Mouse (Mus musculus) myocyte (in vitro differentiated cells): ENCODE data around the gene Lrit2.

Source experiments
- CEBPB ChIP-seq: IDR thresholded peaks from 2 replicates; pipeline ENCODE4 v1.6.1; 2011; ENCODE audit warnings: mild to moderate bottlenecking, moderate library complexity; ENCODE audit not compliant: poor library complexity, insufficient read depth, severe bottlenecking
- E2F4 ChIP-seq: IDR thresholded peaks from one replicate; pipeline ENCODE4 v1.6.1; 2011; ENCODE audit warnings: mild to moderate bottlenecking, control low read depth, moderate library complexity; ENCODE audit not compliant: insufficient read depth
- MAX ChIP-seq: IDR thresholded peaks from one replicate; pipeline ENCODE4 v1.6.1; 2011; ENCODE audit warnings: low read depth, mild to moderate bottlenecking, control low read depth
- MYOG ChIP-seq, 3 experiments: IDR thresholded peaks; one replicate each; pipeline ENCODE4 v1.6.1; 2011; ENCODE audit warnings: control low read depth in 2 of 3, low read depth in 2 of 3, mild to moderate bottlenecking in 2 of 3; ENCODE audit not compliant: insufficient read length in 2 of 3, control insufficient read depth in 1 of 3, insufficient read depth in 1 of 3
- POLR2A ChIP-seq: IDR thresholded peaks from one replicate; pipeline ENCODE4 v1.6.1; 2011; ENCODE audit warnings: low read depth, mild to moderate bottlenecking, control low read depth, moderate library complexity; ENCODE audit not compliant: insufficient read length
- POLR2AphosphoS2 ChIP-seq: IDR thresholded peaks from one replicate; pipeline ENCODE4 v1.6.1; 2011; ENCODE audit warnings: low read depth, control low read depth; ENCODE audit not compliant: insufficient read length
- REST ChIP-seq: IDR thresholded peaks from one replicate; pipeline ENCODE4 v1.6.1; 2011; ENCODE audit warnings: mild to moderate bottlenecking, control low read depth, moderate library complexity; ENCODE audit not compliant: insufficient read depth, insufficient read length
- SRF ChIP-seq: IDR thresholded peaks from one replicate; pipeline ENCODE4 v1.6.1; 2011; ENCODE audit warnings: low read depth; ENCODE audit not compliant: control insufficient read depth, insufficient read length
- TCF12 ChIP-seq: IDR thresholded peaks from one replicate; pipeline ENCODE4 v1.6.1; 2011; ENCODE audit warnings: mild to moderate bottlenecking, control low read depth; ENCODE audit not compliant: poor library complexity, insufficient read depth, severe bottlenecking
- USF1 ChIP-seq: IDR thresholded peaks from one replicate; pipeline ENCODE4 v1.6.1; 2011; ENCODE audit warnings: low read depth, mild to moderate bottlenecking, control low read depth, moderate library complexity

DNA sequence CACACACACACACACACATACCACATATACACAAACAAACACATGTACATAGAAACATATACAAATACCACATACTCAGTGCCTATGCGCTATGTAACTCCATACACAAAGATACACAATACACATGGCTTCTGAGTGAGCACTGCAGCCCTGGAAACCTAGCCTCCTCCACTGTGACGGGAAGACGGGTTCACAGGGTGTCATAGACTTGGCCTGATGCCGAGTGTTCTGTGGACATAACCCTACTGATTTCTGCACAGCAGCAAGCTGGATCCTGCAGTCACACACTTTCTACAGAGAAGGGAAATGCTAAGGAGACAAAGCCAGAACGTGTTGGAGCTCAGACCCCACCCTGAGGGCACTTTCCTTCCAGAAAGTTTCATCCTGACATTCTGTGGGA lies 37.0 kb downstream of the Lrit2 start:
- TF ChIP-seq USF1 = no peak
- TF ChIP-seq REST = no peak
- TF ChIP-seq MAX = no peak
- TF ChIP-seq POLR2A = no peak
- TF ChIP-seq POLR2AphosphoS2 = no peak
- no peak for TF ChIP-seq E2F4
- TF ChIP-seq TCF12 = no peak
- TF ChIP-seq CEBPB = no peak
- no peak for TF ChIP-seq SRF
- TF ChIP-seq MYOG (IDR thresholded peaks at IDR 0.05; ENCODE audit: control insufficient read depth in 1 of 3, insufficient read depth in 1 of 3, insufficient read length in 2 of 3, low read depth in 2 of 3) = no peak
